Mouse (Mus musculus) left cerebral cortex, adult 2 months (tissue): ENCODE data around the gene Sh3bp5. TPM values are rescaled to one million over a fixed set of nuclear protein-coding genes. Genes with fewer than 3 reads are reported as not detected.

Experiments
- DNase-seq, 2 experiments: peaks; one replicate each; pipeline ENCODE4 v3.0.0; 2021 to 2022; ENCODE audit warnings: low spot score in 2 of 2, mixed read lengths in 1 of 2; ENCODE audit errors: extremely low spot score in 1 of 2
- H3K27ac ChIP-seq: fragments of 200-600 bp; 2 replicates; pipeline ENCODE4 v1.8.1; 2022
- H3K4me3 ChIP-seq: fragments of 200-600 bp; 2 replicates; pipeline ENCODE4 v1.8.1; 2022
- CTCF ChIP-seq: fragments of 200-600 bp; IDR thresholded peaks from 2 replicates; pipeline ENCODE4 v1.8.1; 2022; ENCODE audit warnings: antibody characterized with exemption, mild to moderate bottlenecking, moderate library complexity
- intact Hi-C: fragments of 180-260 bp; cut with DNase I; formaldehyde crosslinking; loops from one replicate; pipeline ENCODE4 v1.15.1; 2025
- total RNA-seq, 2 experiments: library from RNA; stranded (reverse); gene quantifications; 2 replicates each; pipeline ENCODE4 v1.2.3; 2021

Gene Sh3bp5
- total RNA-seq, 2 experiments from 2014 or later = 63.5 to 65.4 TPM

- Histone ChIP-seq H3K4me3 (no peak overlapping the region), H3K27ac (no peak overlapping the region)
- no peak for DNase-seq
- intact Hi-C loops = no loop called here
- TF ChIP-seq CTCF = no peak
Measured at GRCm38 (mm10) chr14:31367951-31368350, 67.9 kb downstream of the Sh3bp5 start.

GRCm38 (mm10) chr14:31365350-31365749 is 70.5 kb downstream of the Sh3bp5 start:
- intact Hi-C loops = loop anchor here (1.0 kb wide), 1 partner anchor 107 kb away; no protein-coding TSS in a partner anchor

GRCm38 (mm10) chr14:31364589-31364988 is 71.3 kb downstream of the Sh3bp5 start:
- intact Hi-C loops = no loop called here
- Histone ChIP-seq H3K27ac (no peak overlapping the region), H3K4me3 (no peak overlapping the region)
- TF ChIP-seq CTCF = no peak
- no peak for DNase-seq

More at GRCm38 (mm10) chr14:31365350-31365749, 70.5 kb downstream of the Sh3bp5 start:
- peak; percentile 67 to 72 for DNase-seq
- Histone ChIP-seq H3K4me3 (no peak overlapping the region), H3K27ac (no peak overlapping the region)
- peak; percentile 79 for TF ChIP-seq CTCF

- no peak for TF ChIP-seq CTCF
- intact Hi-C loops = no loop called here
- Histone ChIP-seq H3K4me3 (no peak overlapping the region), H3K27ac (no peak overlapping the region)
- DNase-seq = no peak
Measured at GRCm38 (mm10) chr14:31362236-31362635, 73.6 kb downstream of the Sh3bp5 start.

GRCm38 (mm10) chr14:31345367-31345766 is 90.5 kb downstream of the Sh3bp5 start:
- intact Hi-C loops = no loop called here
- Histone ChIP-seq H3K4me3 (no peak overlapping the region), H3K27ac (no peak overlapping the region)
- DNase-seq = no peak
- TF ChIP-seq CTCF = no peak

- intact Hi-C loops = no loop called here
- no peak for DNase-seq
- Histone ChIP-seq H3K27ac (no peak overlapping the region), H3K4me3 (no peak overlapping the region)
- TF ChIP-seq CTCF = no peak
Measured at GRCm38 (mm10) chr14:31343241-31343640, 92.6 kb downstream of the Sh3bp5 start.

- intact Hi-C loops = loop anchor here (2.0 kb wide), 2 partner anchors 67 to 87 kb away; partner anchors contain the start of genes Bap1 and Phf7
- Histone ChIP-seq H3K4me3 (peak overlapping the region; percentile 89), H3K27ac (no peak overlapping the region)
- DNase-seq = no peak
- no peak for TF ChIP-seq CTCF
Measured at GRCm38 (mm10) chr14:31337947-31338346, 97.9 kb downstream of the Sh3bp5 start.

GRCm38 (mm10) chr14:31337406-31337805 is 98.5 kb downstream of the Sh3bp5 start:
- peak overlapping the region; percentile 90; the same call in 1 of the 2 replicates for H3K27ac ChIP-seq
- H3K4me3 ChIP-seq = peak overlapping the region; percentile 89
- intact Hi-C loops = loop anchor here (2.0 kb wide), 2 partner anchors 67 to 87 kb away; partner anchors contain the start of genes Bap1 and Phf7
- DNase-seq = no peak
- TF ChIP-seq CTCF = no peak

- peak within 1 kb of the TSS; percentile 89 for H3K4me3 ChIP-seq
- intact Hi-C loops = loop anchor here (1.0 to 2.0 kb wide), 3 partner anchors 66 to 130 kb away; partner anchors contain the start of genes Bap1 and Phf7
- peak within 1 kb of the TSS; percentile 90 for H3K27ac ChIP-seq
- no peak; the same call in 1 of the 2 replicates for TF ChIP-seq CTCF
- DNase-seq = peak; percentile 97 to 99
Measured at GRCm38 (mm10) chr14:31336369-31337155, 99.3 kb downstream of the Sh3bp5 start, which contains the start of gene Capn7. Capn7 (plus strand) TSS chr14:31336638.

GRCm38 (mm10) chr14:31335765-31336164 is 100.1 kb downstream of the Sh3bp5 start:
- no peak for DNase-seq
- peak overlapping the region; percentile 78; the same call in 1 of the 2 replicates for H3K27ac ChIP-seq
- intact Hi-C loops = loop anchor here (1.0 to 2.0 kb wide), 3 partner anchors 65 to 129 kb away; partner anchors contain the start of genes Bap1 and Phf7
- no peak for TF ChIP-seq CTCF
- peak overlapping the region; percentile 89 for H3K4me3 ChIP-seq

GRCm38 (mm10) chr14:31330957-31331356 is 104.9 kb downstream of the Sh3bp5 start:
- intact Hi-C loops = no loop called here
- Histone ChIP-seq H3K27ac (no peak overlapping the region), H3K4me3 (no peak overlapping the region)
- DNase-seq = no peak
- no peak for TF ChIP-seq CTCF

GRCm38 (mm10) chr14:31329741-31330140 is 106.1 kb downstream of the Sh3bp5 start:
- Histone ChIP-seq H3K27ac (no peak overlapping the region), H3K4me3 (no peak overlapping the region)
- intact Hi-C loops = no loop called here
- TF ChIP-seq CTCF = no peak
- DNase-seq = no peak
